Mouse (Mus musculus) heart, embryonic 12.5 days (tissue): Measurements from ENCODE around the gene Gpc3. TPM values are rescaled to one million over a fixed set of nuclear protein-coding genes. Genes with fewer than 3 reads are reported as not detected.
"Not testable (repeated sequence)": the region's sequence is repeated elsewhere in the genome, so short reads cannot be mapped to it uniquely, and the experiment has no call there.

Source experiments
- ATAC-seq: fragments of 200-750 bp; cut with Nextera tagmentation; 2 replicates; pipeline ENCODE4 v1.8.0; 2017; ENCODE audit warnings: moderate TSS enrichment, moderate library complexity; ENCODE audit not compliant: insufficient number of reproducible peaks, low FRiP score
- H3K27ac ChIP-seq: fragments of 300-500 bp; sonication (generic); 2 replicates; pipeline ENCODE4 v1.5.1; 2016; ENCODE audit warnings: mild to moderate bottlenecking, moderate library complexity; ENCODE audit not compliant: poor library complexity, severe bottlenecking
- H3K27me3 ChIP-seq: fragments of 300-500 bp; sonication (generic); replicated peaks from 2 replicates; pipeline ENCODE4 v1.6.1; 2016; ENCODE audit warnings: mild to moderate bottlenecking, moderate library complexity
- H3K36me3 ChIP-seq: fragments of 300-500 bp; sonication (generic); 2 replicates; pipeline ENCODE4 v1.6.1; 2016; ENCODE audit warnings: mild to moderate bottlenecking, moderate library complexity
- H3K4me1 ChIP-seq: fragments of 300-500 bp; sonication (generic); replicated peaks from 2 replicates; pipeline ENCODE4 v1.6.1; 2016; ENCODE audit warnings: mild to moderate bottlenecking
- H3K4me2 ChIP-seq: fragments of 300-500 bp; sonication (generic); 2 replicates; pipeline ENCODE4 v1.6.1; 2016; ENCODE audit warnings: mild to moderate bottlenecking, moderate library complexity
- H3K4me3 ChIP-seq: fragments of 300-500 bp; sonication (generic); 2 replicates; pipeline ENCODE4 v1.5.1; 2016; ENCODE audit warnings: mild to moderate bottlenecking
- H3K9ac ChIP-seq: fragments of 300-500 bp; sonication (generic); 2 replicates; pipeline ENCODE4 v1.6.1; 2016; ENCODE audit warnings: mild to moderate bottlenecking, moderate library complexity
- H3K9me3 ChIP-seq: fragments of 300-500 bp; sonication (generic); replicated peaks from 2 replicates; pipeline ENCODE4 v1.6.1; 2016; ENCODE audit warnings: mild to moderate bottlenecking, moderate library complexity
- WGBS: fragments of 180-500 bp; shearing (Covaris S2); methylation state at CpG from one replicate; pipeline ENCODE4 v1.1.7; 2016; 5-methylcytosine and 5-hydroxymethylcytosine counted together
- polyA plus RNA-seq: library from polyadenylated mRNA; unstranded; fragments of >200 nt; fragmentation: Nextera tagmentation; extraction: Ambion mirVana; gene quantifications from 2 replicates; pipeline ENCODE4 v1.2.1, GENCODE M21; 2016

Gpc3 gene
- polyA plus RNA-seq, 1 experiment from 2014 or later: 598 TPM

GRCm38 (mm10) chrX:52281103-52281900 is 332.4 kb downstream of the Gpc3 start:
- H3K4me2 ChIP-seq: no peak overlapping the region
- H3K9ac ChIP-seq: no peak overlapping the region
- ATAC-seq: no peak
- H3K9me3 ChIP-seq: no peaks in the 10 kb centered on the region
- H3K27me3 ChIP-seq: no peaks in the 10 kb centered on the region
- peaks cover 12% of the 10 kb centered on the region for H3K4me1 ChIP-seq
- H3K4me3 ChIP-seq: no peak overlapping the region
- no peaks in the 10 kb centered on the region for H3K36me3 ChIP-seq
- 90% methylated on average over 6 of the region's 6 CpGs for WGBS
- H3K27ac ChIP-seq: no peak overlapping the region

- Histone ChIP-seq H3K27ac (no peak overlapping the region), H3K4me2 (no peak overlapping the region), H3K4me3 (no peak overlapping the region), H3K4me1 (peaks cover 12% of the 10 kb centered on the region), H3K9me3 (no peaks in the 10 kb centered on the region), H3K9ac (no peak overlapping the region), H3K27me3 (no peaks in the 10 kb centered on the region), H3K36me3 (no peaks in the 10 kb centered on the region)
- no peak for ATAC-seq
- 57% methylated on average over 3 of the region's 3 CpGs for WGBS
Measured at GRCm38 (mm10) chrX:52278687-52279359, 334.9 kb downstream of the Gpc3 start.

GRCm38 (mm10) chrX:52277599-52277998 is 336.2 kb downstream of the Gpc3 start:
- no peak overlapping the region for H3K9ac ChIP-seq

GRCm38 (mm10) chrX:52273016-52273415 is 340.7 kb downstream of the Gpc3 start:
- H3K4me3 ChIP-seq: no peak overlapping the region
- H3K27ac ChIP-seq: no peak overlapping the region
- ATAC-seq: no peak
- H3K4me1 ChIP-seq: 0 out of 2 replicates have a peak, but pooled peaks cover under 1% of the 10 kb centered on the region
- no peaks in the 10 kb centered on the region for H3K27me3 ChIP-seq
- 0 out of 2 replicates have a peak, but pooled peaks cover 2% of the 10 kb centered on the region for H3K36me3 ChIP-seq
- no peak overlapping the region for H3K9ac ChIP-seq
- no peaks in the 10 kb centered on the region for H3K9me3 ChIP-seq
- 71% methylated on average over 7 of the region's 7 CpGs for WGBS
- no peak overlapping the region for H3K4me2 ChIP-seq

More at GRCm38 (mm10) chrX:52277599-52277998, 336.2 kb downstream of the Gpc3 start:
- H3K4me1 ChIP-seq: peaks cover 12% of the 10 kb centered on the region
- 41% methylated on average over 1 of the region's 1 CpGs for WGBS
- no peak overlapping the region for H3K27ac ChIP-seq
- no peaks in the 10 kb centered on the region for H3K36me3 ChIP-seq
- no peak overlapping the region for H3K4me3 ChIP-seq
- no peak for ATAC-seq
- H3K27me3 ChIP-seq: no peaks in the 10 kb centered on the region
- no peak overlapping the region for H3K4me2 ChIP-seq
- H3K9me3 ChIP-seq: no peaks in the 10 kb centered on the region

GRCm38 (mm10) chrX:52261991-52262390 is 351.8 kb downstream of the Gpc3 start:
- H3K36me3 ChIP-seq: no peaks in the 10 kb centered on the region
- no peak overlapping the region for H3K9ac ChIP-seq
- H3K4me2 ChIP-seq: no peak overlapping the region
- no peaks in the 10 kb centered on the region for H3K9me3 ChIP-seq
- no peaks in the 10 kb centered on the region for H3K27me3 ChIP-seq
- no peak overlapping the region for H3K4me3 ChIP-seq
- 71% methylated on average over 11 of the region's 11 CpGs for WGBS
- ATAC-seq: no peak
- H3K4me1 ChIP-seq: peaks cover 6% of the 10 kb centered on the region; the same call in 1 of the 2 replicates
- H3K27ac ChIP-seq: no peak overlapping the region; the same call in 1 of the 2 replicates

- Histone ChIP-seq H3K27ac (no peak overlapping the region; the same call in 1 of the 2 replicates), H3K9me3 (no peaks in the 10 kb centered on the region), H3K36me3 (no peaks in the 10 kb centered on the region), H3K27me3 (no peaks in the 10 kb centered on the region), H3K4me3 (no peak overlapping the region), H3K4me1 (peaks cover 6% of the 10 kb centered on the region; the same call in 1 of the 2 replicates), H3K9ac (no peak overlapping the region), H3K4me2 (no peak overlapping the region)
- peak; percentile 18; the same call in 1 of the 2 replicates for ATAC-seq
- 44% methylated on average over 7 of the region's 7 CpGs for WGBS
Measured at GRCm38 (mm10) chrX:52261546-52261945, 352.2 kb downstream of the Gpc3 start.

GRCm38 (mm10) chrX:52259771-52260170 is 354.0 kb downstream of the Gpc3 start:
- H3K9me3 ChIP-seq, H3K36me3 ChIP-seq, H3K4me1 ChIP-seq, H3K27me3 ChIP-seq, H3K4me2 ChIP-seq, H3K9ac ChIP-seq, ATAC-seq, H3K27ac ChIP-seq, H3K4me3 ChIP-seq: not testable (repeated sequence)
- WGBS: 39% methylated on average over 1 of the region's 1 CpGs

GRCm38 (mm10) chrX:52254526-52254925 is 359.2 kb downstream of the Gpc3 start:
- Histone ChIP-seq H3K4me3 (no peak overlapping the region), H3K27ac (no peak overlapping the region), H3K9me3 (no peaks in the 10 kb centered on the region), H3K27me3 (no peaks in the 10 kb centered on the region), H3K4me1 (no peaks in the 10 kb centered on the region), H3K4me2 (no peak overlapping the region), H3K9ac (no peak overlapping the region), H3K36me3 (no peaks in the 10 kb centered on the region)
- WGBS: 67% methylated on average over 1 of the region's 1 CpGs
- ATAC-seq: no peak

GRCm38 (mm10) chrX:52245694-52246297 is 368.0 kb downstream of the Gpc3 start:
- no peak overlapping the region for H3K27ac ChIP-seq
- no peak overlapping the region for H3K9ac ChIP-seq
- H3K4me2 ChIP-seq: no peak overlapping the region
- H3K9me3 ChIP-seq: no peaks in the 10 kb centered on the region
- 74% methylated on average over 4 of the region's 4 CpGs for WGBS
- no peaks in the 10 kb centered on the region for H3K4me1 ChIP-seq
- no peaks in the 10 kb centered on the region for H3K36me3 ChIP-seq
- no peak for ATAC-seq
- H3K4me3 ChIP-seq: no peak overlapping the region
- H3K27me3 ChIP-seq: no peaks in the 10 kb centered on the region

GRCm38 (mm10) chrX:52237470-52237869 is 376.3 kb downstream of the Gpc3 start:
- 77% methylated on average over 4 of the region's 4 CpGs for WGBS
- no peak for ATAC-seq
- H3K36me3 ChIP-seq: no peaks in the 10 kb centered on the region

GRCm38 (mm10) chrX:52231984-52232383 is 381.8 kb downstream of the Gpc3 start:
- ATAC-seq: no peak
- Histone ChIP-seq H3K9ac (no peak overlapping the region), H3K4me3 (no peak overlapping the region), H3K36me3 (no peaks in the 10 kb centered on the region), H3K27me3 (no peaks in the 10 kb centered on the region), H3K9me3 (no peaks in the 10 kb centered on the region), H3K4me1 (no peaks in the 10 kb centered on the region), H3K27ac (no peak overlapping the region), H3K4me2 (no peak overlapping the region)
- 65% methylated on average over 7 of the region's 7 CpGs for WGBS

More at GRCm38 (mm10) chrX:52237470-52237869, 376.3 kb downstream of the Gpc3 start:
- H3K4me3 ChIP-seq: no peak overlapping the region
- no peaks in the 10 kb centered on the region for H3K27me3 ChIP-seq
- H3K9ac ChIP-seq: no peak overlapping the region
- no peaks in the 10 kb centered on the region for H3K9me3 ChIP-seq
- no peaks in the 10 kb centered on the region for H3K4me1 ChIP-seq
- H3K27ac ChIP-seq: no peak overlapping the region
- no peak overlapping the region for H3K4me2 ChIP-seq
